Mouse (Mus musculus) liver, adult 2 months (tissue): Measurements from ENCODE around the gene Sbno1.

ENCODE experiments used
- CTCF ChIP-seq: fragments of 200-500 bp; IDR thresholded peaks from 2 replicates; pipeline ENCODE4 v1.5.1; 2011; ENCODE audit warnings: low read depth, low read length, control low read depth
- POLR2A ChIP-seq: fragments of 200-500 bp; IDR thresholded peaks from 2 replicates; pipeline ENCODE4 v1.6.1; 2011; ENCODE audit warnings: low read length, control low read depth; ENCODE audit not compliant: insufficient read depth; ENCODE audit errors: extremely low read depth

DNA sequence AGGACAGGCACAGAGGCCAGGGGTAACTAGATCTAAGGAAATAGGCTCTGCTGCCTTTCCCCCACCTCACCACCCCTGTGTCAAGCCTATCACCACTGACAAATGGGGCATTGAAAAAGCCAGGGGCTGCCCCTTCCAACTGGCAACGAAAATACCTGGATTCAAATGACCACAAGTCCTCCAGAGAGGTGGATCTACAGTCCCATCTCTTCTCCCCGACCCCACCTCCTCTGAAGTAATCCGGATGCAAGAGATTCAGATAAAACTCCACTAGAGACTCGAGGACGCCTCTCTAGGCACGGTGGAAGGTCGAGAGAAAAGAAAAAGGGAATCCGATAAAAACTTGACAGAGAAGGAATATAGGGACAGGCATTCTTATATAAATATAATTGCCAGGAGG is 99.0 kb downstream of the Sbno1 start:
- no peak for TF ChIP-seq POLR2A
- TF ChIP-seq CTCF: no peak
